Mouse (Mus musculus): Measurements from ENCODE around the gene Rec114. TPM values are rescaled to one million over a fixed set of nuclear protein-coding genes. Genes with fewer than 3 reads are reported as not detected.

The Rec114 gene
- polyA plus RNA-seq, 1 experiment = not detected

DNA sequence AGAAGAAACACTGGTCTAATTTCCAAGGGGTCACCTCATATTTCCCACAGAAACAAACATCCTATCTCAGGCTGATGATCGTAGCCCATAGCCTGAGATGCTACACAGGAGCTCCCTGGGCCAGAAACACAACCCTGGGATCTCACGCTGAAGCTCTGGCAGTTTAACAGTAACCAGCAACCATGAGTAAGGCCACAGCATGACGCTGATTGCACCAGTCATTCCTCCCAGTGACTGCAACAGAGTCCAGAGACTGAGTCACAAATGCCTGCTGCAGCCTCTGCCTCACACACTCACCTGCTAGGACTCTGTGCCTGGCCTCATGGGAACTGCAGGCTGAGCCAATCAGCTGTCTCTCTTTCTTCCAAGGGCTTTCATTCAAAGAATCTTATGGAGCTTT, 74.7 kb downstream of the Rec114 start:
- WGBS = 58% methylated on average over 3 of the region's 3 CpGs
- no peak for DNase-seq (ENCODE audit: low read depth, low spot score)

GRCm38 (mm10) chr9:58668171-58668570, 75.6 kb downstream of the Rec114 start:
- no peak for DNase-seq (ENCODE audit: low read depth, low spot score)
- WGBS = 86% methylated on average over 3 of the region's 3 CpGs

DNA sequence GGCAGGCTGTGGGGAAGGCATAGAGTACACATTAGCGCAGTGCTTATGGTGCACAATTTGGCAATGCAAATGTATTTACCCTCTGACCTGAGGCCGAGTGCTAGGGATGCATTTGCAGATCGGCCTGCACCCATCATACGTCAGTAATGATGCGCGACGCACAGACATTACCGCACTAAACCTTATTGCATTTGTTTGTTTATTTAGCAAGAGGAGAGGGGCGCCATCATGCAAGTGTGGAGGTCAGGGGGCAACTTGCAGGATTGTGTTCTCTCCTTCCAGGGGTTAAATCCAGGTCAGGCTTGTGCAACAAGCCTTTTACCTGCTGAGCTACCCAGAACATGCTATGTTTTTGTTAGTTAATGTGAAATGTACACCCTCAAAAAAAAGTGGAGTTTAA, 76.5 kb downstream of the Rec114 start:
- DNase-seq (ENCODE audit: low read depth, low spot score) = no peak
- 83% methylated on average over 9 of the region's 9 CpGs for WGBS

DNA sequence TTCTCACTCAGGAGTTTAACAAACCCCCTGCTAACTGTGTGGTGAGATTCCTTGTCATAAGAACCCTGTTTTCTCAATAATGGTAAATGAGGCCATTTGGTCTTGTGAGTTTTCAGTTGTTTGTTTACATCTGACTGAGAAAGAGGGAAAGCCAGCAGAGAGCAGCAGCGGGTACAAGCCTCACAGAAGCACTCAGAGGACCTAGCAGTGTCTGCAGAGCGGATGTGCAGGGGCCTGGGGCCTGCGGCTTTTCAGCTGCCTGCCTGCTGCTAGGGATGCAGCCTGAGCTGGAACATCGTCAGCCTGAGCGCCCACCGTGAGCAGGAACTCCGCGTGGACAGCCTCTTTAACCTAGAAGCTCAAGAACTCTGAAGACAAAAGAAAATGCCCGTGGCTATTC, 77.6 kb downstream of the Rec114 start:
- DNase-seq (ENCODE audit: low read depth, low spot score) = no peak
- 77% methylated on average over 9 of the region's 9 CpGs for WGBS

DNA sequence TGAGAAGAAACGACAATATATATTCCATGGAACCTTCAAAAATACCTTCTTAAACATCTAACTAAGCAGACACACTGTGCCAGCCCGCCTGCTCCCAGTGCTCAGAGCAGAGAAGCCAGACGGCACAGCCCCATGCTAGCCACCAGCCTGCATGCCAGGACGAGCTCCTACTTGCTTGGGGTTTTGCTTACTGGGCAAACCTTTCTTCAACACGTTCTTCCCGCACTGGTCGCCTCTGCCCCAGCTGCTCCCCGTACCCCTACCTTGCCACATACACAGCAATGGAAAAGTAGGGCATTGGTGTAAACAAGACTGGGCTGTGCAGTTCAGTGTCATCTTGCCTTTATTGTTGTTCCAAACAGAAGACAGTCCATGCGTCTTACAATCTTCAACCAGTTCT, 78.3 kb downstream of the Rec114 start:
- WGBS = 79% methylated on average over 9 of the region's 9 CpGs

DNA sequence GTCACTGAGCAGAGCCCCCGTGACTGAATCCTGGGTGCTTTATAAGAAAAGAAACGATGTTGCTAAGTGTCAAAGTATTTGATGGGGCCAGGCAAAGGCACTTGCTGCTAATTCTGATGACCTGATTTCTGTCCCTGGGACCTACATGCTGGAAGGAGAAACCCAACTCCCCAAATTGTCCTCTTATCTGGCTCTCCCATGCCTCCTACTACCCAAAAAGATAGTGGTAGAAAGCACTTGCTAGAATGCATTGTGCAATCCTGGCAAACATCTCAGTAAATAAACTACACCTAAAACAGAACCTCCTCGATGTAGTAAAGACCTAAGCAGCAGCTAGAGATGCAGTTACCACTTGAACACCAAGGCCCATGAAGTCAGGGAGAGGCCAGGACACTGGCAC, 81.0 kb downstream of the Rec114 start:
- WGBS = 84% methylated on average over 3 of the region's 3 CpGs
- no peak for DNase-seq (ENCODE audit: low read depth, low spot score)

More for the DNA sequence above, 78.3 kb downstream of the Rec114 start:
- DNase-seq (ENCODE audit: low read depth, low spot score) = no peak

DNA sequence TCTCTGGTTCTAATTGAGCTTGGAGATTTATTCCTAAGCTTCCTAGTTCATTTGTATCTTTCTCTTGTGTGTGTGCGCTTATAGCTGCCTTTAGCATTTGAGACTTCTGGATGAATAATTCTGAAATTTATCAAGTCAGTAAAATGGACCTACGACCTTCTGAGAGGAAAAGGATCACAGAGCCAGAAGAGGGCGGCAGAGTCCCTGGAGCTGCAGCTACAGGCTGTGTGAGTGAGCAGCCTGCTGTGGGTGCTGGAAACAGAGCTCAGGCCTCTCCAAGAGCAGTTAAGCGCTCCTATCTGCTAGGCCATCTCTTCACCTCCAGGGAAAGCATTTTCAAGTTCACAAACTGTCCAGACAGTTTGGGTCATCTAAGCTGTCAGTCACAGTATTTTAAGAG, 81.8 kb downstream of the Rec114 start:
- DNase-seq (ENCODE audit: low read depth, low spot score) = no peak
- 91% methylated on average over 4 of the region's 4 CpGs for WGBS

- 87% methylated on average over 3 of the region's 3 CpGs for WGBS
Measured at GRCm38 (mm10) chr9:58660673-58661072, 83.1 kb downstream of the Rec114 start.

GRCm38 (mm10) chr9:58659989-58660388, 83.8 kb downstream of the Rec114 start:
- WGBS = 89% methylated on average over 9 of the region's 9 CpGs
- no peak for DNase-seq (ENCODE audit: low read depth, low spot score)

More at GRCm38 (mm10) chr9:58660673-58661072, 83.1 kb downstream of the Rec114 start:
- DNase-seq (ENCODE audit: low read depth, low spot score) = no peak

GRCm38 (mm10) chr9:58659331-58659730, 84.4 kb downstream of the Rec114 start:
- DNase-seq (ENCODE audit: low read depth, low spot score) = no peak
- WGBS = 87% methylated on average over 3 of the region's 3 CpGs

DNA sequence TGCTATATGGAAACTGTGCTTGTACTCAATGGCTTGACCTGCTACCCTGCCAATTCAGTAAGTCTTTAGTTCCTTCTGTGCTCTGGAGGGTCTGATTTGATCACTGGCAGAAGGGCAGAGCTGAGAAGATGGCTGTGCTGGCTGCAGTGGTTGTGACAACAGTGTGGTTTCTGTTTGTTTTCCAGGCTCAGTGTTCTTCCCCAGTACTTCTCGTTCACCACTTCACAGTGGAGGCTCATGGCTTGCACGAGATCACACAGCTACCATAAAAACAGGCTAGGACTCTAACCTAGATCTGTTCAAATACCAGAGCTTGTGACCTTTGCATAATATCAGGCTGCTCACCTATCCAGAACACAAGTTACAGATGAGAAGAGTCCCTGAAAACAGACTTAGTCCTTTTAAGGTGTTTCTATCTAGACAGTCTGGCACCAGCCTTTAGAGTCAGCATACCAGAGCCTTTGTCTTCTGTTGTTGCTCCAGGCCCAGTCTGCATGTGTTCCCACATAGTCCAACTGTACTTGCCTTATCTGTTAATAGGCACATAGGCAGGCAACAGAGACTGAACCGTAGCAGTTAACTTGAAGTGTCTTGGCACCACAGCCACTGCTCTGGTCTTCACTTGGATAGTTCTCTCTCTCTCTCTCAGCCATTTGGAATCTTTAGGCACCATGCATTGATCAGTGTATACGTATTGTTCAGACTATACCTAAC, 85.0 kb downstream of the Rec114 start:
- WGBS = 60% methylated on average over 4 of the region's 4 CpGs
- DNase-seq (ENCODE audit: low read depth, low spot score) = no peak

DNA sequence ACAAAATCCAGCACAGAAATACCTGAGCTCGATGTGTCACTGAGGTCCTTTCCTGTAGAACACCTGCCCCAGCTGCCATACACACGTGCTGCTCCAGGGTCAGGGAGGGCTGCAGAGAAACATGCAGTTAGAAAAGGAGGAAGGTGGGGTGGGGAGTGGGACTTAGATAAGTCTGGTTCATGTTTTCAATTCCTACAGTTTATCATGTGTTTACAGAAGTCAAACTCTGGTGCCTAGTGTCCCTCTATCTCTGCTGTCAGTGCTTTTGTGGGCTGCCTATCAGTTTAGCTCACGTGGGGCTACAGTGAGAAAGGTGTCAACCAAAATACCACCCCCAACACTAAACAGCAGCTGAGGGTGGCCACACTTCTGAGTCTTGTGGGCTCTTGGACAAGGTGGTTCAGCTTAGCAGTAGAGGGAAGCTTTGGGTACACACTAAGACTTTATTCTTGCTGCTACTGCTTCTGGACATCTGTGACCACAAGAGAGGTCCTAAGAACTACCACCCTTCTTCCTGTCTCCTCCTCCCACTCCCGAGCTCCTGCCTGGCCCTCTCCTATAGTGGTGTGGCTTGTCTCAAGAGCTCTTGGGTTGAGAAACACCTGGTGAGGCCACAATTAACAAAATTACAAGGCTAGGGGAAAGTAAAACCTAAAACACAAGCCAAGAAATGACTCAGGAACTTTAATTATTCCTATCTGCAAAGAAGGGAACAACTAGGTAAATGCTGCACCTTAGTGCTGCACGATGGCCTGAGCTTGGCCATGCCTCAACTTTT, 85.8 kb downstream of the Rec114 start:
- no peak for DNase-seq (ENCODE audit: low read depth, low spot score)
- WGBS = 41% methylated on average over 5 of the region's 5 CpGs

DNA sequence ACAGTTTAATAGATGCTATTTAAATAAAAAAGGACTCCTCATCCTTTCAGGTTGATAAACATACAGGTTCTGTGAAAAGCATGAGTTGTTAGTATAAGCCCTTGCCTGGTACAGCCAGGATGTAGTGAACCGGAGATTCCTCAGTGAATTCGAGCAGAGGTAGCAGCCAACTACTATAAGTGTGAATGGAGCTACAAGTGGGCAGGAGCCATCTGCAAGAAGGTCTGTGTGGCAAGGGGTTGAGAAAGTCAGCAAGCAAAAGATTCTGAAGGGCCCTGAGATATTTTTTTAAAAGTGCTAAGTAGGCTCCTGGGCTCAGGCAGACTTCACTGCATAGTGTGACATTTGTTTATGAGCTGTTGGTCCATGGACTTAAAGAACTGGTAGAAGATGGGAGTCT, 86.9 kb downstream of the Rec114 start:
- WGBS = 91% methylated on average over 2 of the region's 2 CpGs
- DNase-seq (ENCODE audit: low read depth, low spot score) = no peak

GRCm38 (mm10) chr9:58656396-58656795, 87.4 kb downstream of the Rec114 start:
- no peak for DNase-seq (ENCODE audit: low read depth, low spot score)
- WGBS = 51% methylated on average over 2 of the region's 2 CpGs

- WGBS = 28% methylated on average over 4 of the region's 4 CpGs
- DNase-seq (ENCODE audit: low read depth, low spot score) = no peak
Measured at GRCm38 (mm10) chr9:58654494-58654893, 89.3 kb downstream of the Rec114 start.

- peak; percentile 59 for DNase-seq (ENCODE audit: low read depth, low spot score)
- 52% methylated on average over 4 of the region's 4 CpGs for WGBS
Measured at GRCm38 (mm10) chr9:58651993-58652392, 91.8 kb downstream of the Rec114 start.

- no peak for DNase-seq (ENCODE audit: low read depth, low spot score)
- WGBS = 83% methylated on average over 4 of the region's 4 CpGs
Measured at GRCm38 (mm10) chr9:58649265-58649626, 94.5 kb downstream of the Rec114 start.

GRCm38 (mm10) chr9:58648406-58649264, 95.1 kb downstream of the Rec114 start:
- WGBS = 85% methylated on average over 6 of the region's 6 CpGs
- no peak for DNase-seq (ENCODE audit: low read depth, low spot score)

DNA sequence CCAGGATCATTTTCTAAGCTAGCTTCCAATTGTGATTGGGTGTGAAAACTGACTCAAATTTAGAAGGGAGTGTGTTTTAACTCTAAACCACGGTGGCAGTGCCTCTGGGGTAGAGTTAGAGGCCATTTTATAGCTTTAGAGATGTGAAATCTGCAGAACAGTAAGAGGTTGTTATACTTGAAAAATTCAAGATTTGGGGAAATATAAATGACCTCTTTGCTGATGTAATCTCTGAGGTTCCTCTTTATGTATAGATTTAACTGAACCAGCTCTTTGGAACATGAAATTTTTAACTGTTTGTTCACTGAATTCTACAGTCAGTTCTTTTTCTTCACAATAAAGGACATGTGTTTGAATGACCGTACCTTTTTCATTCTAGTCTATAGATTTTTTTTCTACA, 113.3 kb downstream of the Rec114 start:
- no peak for DNase-seq (ENCODE audit: low read depth, low spot score)
- WGBS = 67% methylated on average over 2 of the region's 2 CpGs

DNA sequence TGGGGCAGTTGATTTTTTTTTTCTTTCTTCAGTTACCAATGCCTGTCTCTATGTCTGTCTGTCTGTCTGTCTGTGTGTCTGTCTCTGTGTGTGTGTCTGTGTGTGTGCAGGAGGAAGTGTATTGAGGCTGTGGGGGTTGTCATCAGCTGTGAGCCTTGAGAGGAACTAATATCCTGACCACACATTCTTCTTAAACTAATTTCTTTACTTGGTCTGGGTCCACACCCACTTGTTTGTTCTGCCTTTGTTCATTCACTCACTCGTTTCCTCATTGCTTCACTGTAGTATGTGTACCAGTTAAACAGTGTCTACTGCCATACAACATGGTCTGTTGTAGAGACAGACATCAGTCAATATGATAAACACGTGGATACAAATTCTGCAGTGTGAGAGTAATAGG, 116.6 kb downstream of the Rec114 start:
- WGBS = 21% methylated on average over 2 of the region's 2 CpGs
- DNase-seq (ENCODE audit: low read depth, low spot score) = peak; percentile 10
